Mouse (Mus musculus): ENCODE data around the gene Esrrg.
A peak's percentile ranks its signal among the peaks of the same experiment; 100 is the strongest.

Esrrg gene

GRCm38 (mm10) chr1:187710434-187710948, 101.9 kb downstream of the Esrrg start:
- no peak for DNase-seq

GRCm38 (mm10) chr1:187721035-187721434, 112.4 kb downstream of the Esrrg start:
- DNase-seq: no peak

- DNase-seq: no peak
Measured at GRCm38 (mm10) chr1:187722016-187722415, 113.4 kb downstream of the Esrrg start.

- DNase-seq: peak; percentile 39
Measured at GRCm38 (mm10) chr1:187724651-187725050, 116.1 kb downstream of the Esrrg start.

GRCm38 (mm10) chr1:187725351-187725750, 116.8 kb downstream of the Esrrg start:
- DNase-seq: no peak

GRCm38 (mm10) chr1:187731171-187731570, 122.6 kb downstream of the Esrrg start:
- DNase-seq: no peak

- peak; percentile 48 for DNase-seq
Measured at GRCm38 (mm10) chr1:187736507-187736906, 127.9 kb downstream of the Esrrg start.

- DNase-seq: no peak
Measured at GRCm38 (mm10) chr1:187737296-187737695, 128.7 kb downstream of the Esrrg start.

- no peak for DNase-seq
Measured at GRCm38 (mm10) chr1:187740531-187740930, 131.9 kb downstream of the Esrrg start.

- no peak for DNase-seq
Measured at GRCm38 (mm10) chr1:187741306-187741705, 132.7 kb downstream of the Esrrg start.

- no peak for DNase-seq
Measured at GRCm38 (mm10) chr1:187742071-187742470, 133.5 kb downstream of the Esrrg start.

GRCm38 (mm10) chr1:187749294-187749693, 140.7 kb downstream of the Esrrg start:
- DNase-seq: no peak

GRCm38 (mm10) chr1:187749931-187750330, 141.3 kb downstream of the Esrrg start:
- DNase-seq: no peak

GRCm38 (mm10) chr1:187755528-187755927, 146.9 kb downstream of the Esrrg start:
- no peak for DNase-seq

- DNase-seq: no peak
Measured at GRCm38 (mm10) chr1:187757981-187758380, 149.4 kb downstream of the Esrrg start.

- DNase-seq: no peak
Measured at GRCm38 (mm10) chr1:187758546-187758945, 150.0 kb downstream of the Esrrg start.

GRCm38 (mm10) chr1:187759536-187759935, 150.9 kb downstream of the Esrrg start:
- no peak for DNase-seq

- DNase-seq: no peak
Measured at GRCm38 (mm10) chr1:187762641-187763450, 154.3 kb downstream of the Esrrg start.

GRCm38 (mm10) chr1:187763451-187763755, 154.8 kb downstream of the Esrrg start:
- DNase-seq: no peak

- DNase-seq: no peak
Measured at GRCm38 (mm10) chr1:187763821-187764220, 155.2 kb downstream of the Esrrg start.

- DNase-seq: peak; percentile 10
Measured at GRCm38 (mm10) chr1:187765577-187765976, 157.0 kb downstream of the Esrrg start.

- no peak for DNase-seq
Measured at GRCm38 (mm10) chr1:187767355-187767754, 158.8 kb downstream of the Esrrg start.

- DNase-seq: no peak
Measured at GRCm38 (mm10) chr1:187770234-187770633, 161.6 kb downstream of the Esrrg start.

GRCm38 (mm10) chr1:187771067-187771466, 162.5 kb downstream of the Esrrg start:
- DNase-seq: no peak
